Mouse (Mus musculus): ENCODE measurements around the gene Plac1. TPM values are rescaled to one million over a fixed set of nuclear protein-coding genes. Genes with fewer than 3 reads are reported as not detected.

Plac1 gene
- polyA plus RNA-seq, 1 experiment from 2014 or later = 4.6 TPM

DNA sequence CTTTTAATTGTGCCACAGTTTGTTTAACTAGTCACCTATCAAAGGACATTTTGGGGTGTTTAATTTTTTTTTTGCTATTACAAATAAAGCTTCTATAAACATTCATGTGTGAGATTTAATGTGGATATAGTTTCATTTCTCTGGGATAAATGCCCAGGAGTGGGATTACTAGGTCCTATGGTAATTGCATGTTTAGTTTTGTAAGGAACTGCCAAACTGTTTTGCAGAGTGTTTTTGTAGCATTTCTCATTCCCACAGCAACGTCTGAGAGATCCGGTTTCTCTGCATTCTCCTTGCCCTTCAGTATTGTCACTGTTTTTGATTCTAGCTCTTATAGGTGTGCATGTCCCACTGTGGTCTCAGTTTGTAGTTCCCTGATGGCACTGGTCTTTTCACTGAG lies 146.5 kb downstream of the Plac1 start:
- no peak overlapping the region for H3K27ac ChIP-seq
- no peak overlapping the region for H3K9ac ChIP-seq
- ATAC-seq = no peak
- no peak overlapping the region for H3K4me2 ChIP-seq (replicated peaks)
- no peaks in the 10 kb centered on the region for H3K27me3 ChIP-seq (replicated peaks)
- H3K4me3 ChIP-seq (replicated peaks) = no peak overlapping the region
- no peaks in the 10 kb centered on the region for H3K9me3 ChIP-seq
- H3K4me1 ChIP-seq (replicated peaks) = no peaks in the 10 kb centered on the region
- WGBS = 57% methylated on average over 2 of the region's 2 CpGs
- no peaks in the 10 kb centered on the region for H3K36me3 ChIP-seq

GRCm38 (mm10) chrX:53088663-53089292 lies 151.1 kb downstream of the Plac1 start:
- Histone ChIP-seq H3K9ac (no peak overlapping the region), H3K27ac (no peak overlapping the region), H3K9me3 (no peaks in the 10 kb centered on the region), H3K36me3 (no peaks in the 10 kb centered on the region), H3K4me3 (replicated peaks) (no peak overlapping the region), H3K4me2 (replicated peaks) (no peak overlapping the region), H3K4me1 (replicated peaks) (no peaks in the 10 kb centered on the region), H3K27me3 (replicated peaks) (no peaks in the 10 kb centered on the region)
- WGBS = 63% methylated on average over 5 of the region's 5 CpGs
- no peak for ATAC-seq

DNA sequence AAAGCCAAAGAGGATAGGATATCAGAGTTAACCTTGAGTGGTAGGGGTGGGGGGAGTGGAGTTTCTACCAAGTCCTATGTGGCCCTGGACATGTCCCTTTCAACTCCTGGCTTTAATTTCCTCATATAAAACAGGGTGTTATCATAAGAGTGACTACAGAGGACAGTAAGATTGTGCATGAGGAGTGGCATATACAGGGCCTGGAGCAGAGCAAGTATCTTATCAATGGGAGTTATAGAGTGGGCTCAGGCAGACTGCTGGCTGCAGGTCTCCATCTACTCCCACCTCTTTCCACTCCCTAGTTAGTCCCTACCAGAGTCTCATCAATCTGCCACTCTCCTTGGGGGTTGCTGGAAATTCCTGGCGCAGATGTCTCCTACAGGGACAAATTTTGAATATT lies 152.7 kb downstream of the Plac1 start:
- H3K36me3 ChIP-seq = no peaks in the 10 kb centered on the region

DNA sequence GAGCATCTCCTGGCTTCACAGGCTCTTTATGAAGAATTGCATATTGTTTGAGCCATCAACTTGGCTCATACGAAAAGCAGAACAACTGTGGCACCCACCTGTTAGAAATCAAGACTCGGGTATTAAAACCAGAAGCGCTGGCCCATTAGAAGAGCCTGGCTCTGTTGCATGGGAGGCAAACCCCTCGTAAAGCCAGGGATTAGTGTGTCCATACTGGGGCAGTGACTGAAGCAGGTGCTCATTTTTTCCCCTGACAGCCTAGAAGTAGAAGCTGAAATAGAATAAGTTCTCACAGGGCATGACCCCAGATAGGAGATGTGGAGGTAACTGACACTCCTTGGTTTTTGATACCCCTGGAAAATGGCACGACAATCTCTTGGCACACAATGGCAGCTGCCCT lies 154.4 kb downstream of the Plac1 start:
- H3K4me3 ChIP-seq (replicated peaks) = no peak overlapping the region
- H3K4me2 ChIP-seq (replicated peaks) = no peak overlapping the region
- no peak overlapping the region for H3K27ac ChIP-seq
- H3K27me3 ChIP-seq (replicated peaks) = no peaks in the 10 kb centered on the region
- 70% methylated on average over 5 of the region's 5 CpGs for WGBS
- no peak overlapping the region for H3K9ac ChIP-seq
- no peaks in the 10 kb centered on the region for H3K4me1 ChIP-seq (replicated peaks)
- H3K9me3 ChIP-seq = no peaks in the 10 kb centered on the region
- no peaks in the 10 kb centered on the region for H3K36me3 ChIP-seq
- ATAC-seq = no peak

More for the DNA sequence above, 152.7 kb downstream of the Plac1 start:
- no peak overlapping the region for H3K9ac ChIP-seq
- H3K27me3 ChIP-seq (replicated peaks) = no peaks in the 10 kb centered on the region
- no peaks in the 10 kb centered on the region for H3K4me1 ChIP-seq (replicated peaks)
- no peak overlapping the region for H3K4me2 ChIP-seq (replicated peaks)
- H3K9me3 ChIP-seq = no peaks in the 10 kb centered on the region
- H3K27ac ChIP-seq = no peak overlapping the region
- H3K4me3 ChIP-seq (replicated peaks) = no peak overlapping the region
- ATAC-seq = no peak
- 77% methylated on average over 1 of the region's 1 CpGs for WGBS

DNA sequence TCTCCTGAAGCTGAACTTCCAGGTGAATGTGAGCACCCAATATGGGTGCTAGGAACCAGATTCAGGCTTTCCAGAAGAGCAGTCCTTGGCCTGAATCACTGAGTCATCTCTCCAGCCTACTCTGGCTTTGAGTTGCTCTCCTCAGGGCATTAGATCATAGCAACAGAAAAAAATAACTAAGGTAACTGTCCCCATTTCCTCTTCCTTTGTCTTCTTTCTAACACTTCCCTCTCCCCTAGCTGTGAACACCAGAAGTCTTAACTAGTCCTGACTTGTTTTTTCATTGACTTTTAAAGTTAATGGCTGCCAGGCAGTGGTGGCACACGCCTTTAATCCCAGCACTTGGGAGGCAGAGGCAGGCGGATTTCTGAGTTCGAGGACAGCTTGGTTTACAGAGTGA lies 175.5 kb downstream of the Plac1 start:
- H3K9ac ChIP-seq = no peak overlapping the region
- H3K36me3 ChIP-seq = no peaks in the 10 kb centered on the region
- H3K4me2 ChIP-seq (replicated peaks) = no peak overlapping the region
- ATAC-seq = no peak
- H3K27ac ChIP-seq = no peak overlapping the region
- no peaks in the 10 kb centered on the region for H3K27me3 ChIP-seq (replicated peaks)
- no peaks in the 10 kb centered on the region for H3K9me3 ChIP-seq
- H3K4me1 ChIP-seq (replicated peaks) = no peaks in the 10 kb centered on the region
- no peak overlapping the region for H3K4me3 ChIP-seq (replicated peaks)
- 85% methylated on average over 3 of the region's 3 CpGs for WGBS

- Histone ChIP-seq H3K4me3 (replicated peaks) (no peak overlapping the region), H3K4me2 (replicated peaks) (peak overlapping the region; percentile 62; the same call in 1 of the 2 replicates), H3K27ac (no peak overlapping the region), H3K4me1 (replicated peaks) (no peaks in the 10 kb centered on the region), H3K9me3 (no peaks in the 10 kb centered on the region), H3K36me3 (no peaks in the 10 kb centered on the region), H3K9ac (no peak overlapping the region), H3K27me3 (replicated peaks) (0 out of 2 replicates have a peak, but pooled peaks cover 2% of the 10 kb centered on the region)
- no peak for ATAC-seq
- WGBS = 33% methylated on average over 11 of the region's 11 CpGs
Observed at GRCm38 (mm10) chrX:53059426-53060007, 180.4 kb downstream of the Plac1 start.

DNA sequence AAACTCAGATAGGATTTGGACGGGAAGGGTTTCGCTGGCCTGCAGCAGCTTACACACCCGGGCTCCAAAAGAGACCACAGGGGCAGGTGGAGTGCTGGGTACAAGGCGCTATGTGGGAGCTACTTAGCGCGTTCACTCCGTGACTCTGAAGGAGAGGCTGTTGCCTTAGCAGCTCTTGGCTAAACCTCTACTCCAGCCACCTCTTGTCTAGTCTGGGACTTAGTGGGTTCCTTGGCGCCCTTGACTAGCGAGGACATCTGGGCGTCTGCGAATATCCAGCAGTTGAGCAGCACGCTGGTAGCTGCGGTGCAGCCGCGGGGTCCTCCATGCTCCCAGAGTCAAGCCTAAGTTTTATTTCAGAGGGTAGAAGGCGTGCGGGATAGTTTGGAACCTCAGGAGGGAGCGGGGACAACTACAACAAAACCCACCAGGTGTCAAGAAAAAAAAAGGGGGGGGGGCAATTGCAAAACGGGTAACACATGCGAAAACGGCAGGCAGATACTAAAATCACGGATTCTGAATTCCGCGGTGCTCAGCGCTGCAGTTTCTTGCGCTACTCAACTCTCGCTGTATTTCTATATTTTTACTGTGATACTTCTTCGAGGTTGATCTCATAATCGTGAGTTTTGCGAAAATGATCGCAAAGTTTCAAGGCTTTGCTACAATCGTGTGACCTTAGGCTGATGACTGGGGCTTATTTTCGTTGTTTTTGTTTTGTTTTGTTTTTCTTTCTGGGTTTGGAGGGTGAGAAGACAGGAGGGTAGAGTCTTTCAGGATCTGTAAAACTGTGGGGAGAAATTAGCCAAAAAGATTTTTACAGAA lies 181.2 kb downstream of the Plac1 start:
- Histone ChIP-seq H3K9ac (no peak overlapping the region), H3K9me3 (no peaks in the 10 kb centered on the region), H3K4me3 (replicated peaks) (peak overlapping the region; percentile 19), H3K4me1 (replicated peaks) (0 out of 2 replicates have a peak, but pooled peaks cover 2% of the 10 kb centered on the region), H3K27ac (0 out of 2 replicates have a peak overlapping the region, but pooled peaks have one; percentile 27), H3K36me3 (no peaks in the 10 kb centered on the region), H3K27me3 (replicated peaks) (0 out of 2 replicates have a peak, but pooled peaks cover 2% of the 10 kb centered on the region), H3K4me2 (replicated peaks) (peak overlapping the region; percentile 62)
- ATAC-seq = no peak
- 19% methylated on average over 33 of the region's 33 CpGs for WGBS

- 0 out of 2 replicates have a peak, but pooled peaks cover 2% of the 10 kb centered on the region for H3K27me3 ChIP-seq (replicated peaks)
- peak overlapping the region; percentile 55 for H3K4me3 ChIP-seq (replicated peaks)
- no peak for ATAC-seq
- 0 out of 2 replicates have a peak, but pooled peaks cover 2% of the 10 kb centered on the region for H3K4me1 ChIP-seq (replicated peaks)
- 36% methylated on average over 6 of the region's 6 CpGs for WGBS
- no peaks in the 10 kb centered on the region for H3K9me3 ChIP-seq
- H3K9ac ChIP-seq = no peak overlapping the region
- H3K27ac ChIP-seq = peak overlapping the region; percentile 73
- H3K36me3 ChIP-seq = no peaks in the 10 kb centered on the region
- H3K4me2 ChIP-seq (replicated peaks) = peak overlapping the region; percentile 62
Observed at GRCm38 (mm10) chrX:53057760-53058090, 182.2 kb downstream of the Plac1 start.

GRCm38 (mm10) chrX:53057054-53057759 lies 182.7 kb downstream of the Plac1 start:
- H3K27ac ChIP-seq = peak overlapping the region; percentile 91
- no peaks in the 10 kb centered on the region for H3K9me3 ChIP-seq
- peak; percentile 93 for ATAC-seq
- peak overlapping the region; percentile 62 for H3K4me2 ChIP-seq (replicated peaks)
- H3K4me3 ChIP-seq (replicated peaks) = peak overlapping the region; percentile 55
- H3K36me3 ChIP-seq = no peaks in the 10 kb centered on the region
- peak overlapping the region; percentile 60 for H3K9ac ChIP-seq
- WGBS = 16% methylated on average over 31 of the region's 42 CpGs
- H3K27me3 ChIP-seq (replicated peaks) = 0 out of 2 replicates have a peak, but pooled peaks cover 2% of the 10 kb centered on the region
- 0 out of 2 replicates have a peak, but pooled peaks cover 2% of the 10 kb centered on the region for H3K4me1 ChIP-seq (replicated peaks)

DNA sequence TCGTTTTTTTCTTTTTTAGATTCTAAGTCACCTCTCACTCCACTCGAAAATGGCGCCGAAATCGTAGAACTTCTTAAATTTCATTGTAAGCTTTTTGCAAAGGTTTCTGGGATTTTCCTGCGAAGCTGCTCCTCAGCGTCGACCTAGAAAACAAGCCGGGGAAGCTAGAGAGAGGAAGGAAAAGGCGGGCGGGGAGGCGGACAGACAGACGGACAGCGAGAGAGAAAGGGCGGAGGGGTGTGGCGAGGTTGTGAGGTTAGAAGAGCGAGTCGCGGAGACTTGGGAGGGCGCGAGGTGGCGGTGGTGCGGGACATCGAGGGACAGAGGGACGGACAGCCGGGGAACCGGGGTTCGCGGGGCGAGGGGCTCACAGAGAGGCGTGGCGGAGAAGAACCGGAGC lies 183.3 kb downstream of the Plac1 start:
- 0 out of 2 replicates have a peak, but pooled peaks cover 2% of the 10 kb centered on the region for H3K27me3 ChIP-seq (replicated peaks)
- peak overlapping the region; percentile 55 for H3K4me3 ChIP-seq (replicated peaks)
- peak overlapping the region; percentile 62 for H3K4me2 ChIP-seq (replicated peaks)
- peak overlapping the region; percentile 91 for H3K27ac ChIP-seq
- no peaks in the 10 kb centered on the region for H3K9me3 ChIP-seq
- H3K4me1 ChIP-seq (replicated peaks) = 0 out of 2 replicates have a peak, but pooled peaks cover 2% of the 10 kb centered on the region
- H3K9ac ChIP-seq = peak overlapping the region; percentile 60
- WGBS = 9% methylated on average over 31 of the region's 33 CpGs
- peak; percentile 51 for ATAC-seq
- H3K36me3 ChIP-seq = no peaks in the 10 kb centered on the region

- 0 out of 2 replicates have a peak, but pooled peaks cover 2% of the 10 kb centered on the region for H3K27me3 ChIP-seq (replicated peaks)
- peak overlapping the region; percentile 55 for H3K4me3 ChIP-seq (replicated peaks)
- H3K9ac ChIP-seq = no peak overlapping the region; the same call in 1 of the 2 replicates
- ATAC-seq = no peak
- H3K27ac ChIP-seq = no peak overlapping the region
- H3K9me3 ChIP-seq = no peaks in the 10 kb centered on the region
- no peaks in the 10 kb centered on the region for H3K36me3 ChIP-seq
- 16% methylated on average over 9 of the region's 9 CpGs for WGBS
- H3K4me1 ChIP-seq (replicated peaks) = 0 out of 2 replicates have a peak, but pooled peaks cover 2% of the 10 kb centered on the region
- peak overlapping the region; percentile 62 for H3K4me2 ChIP-seq (replicated peaks)
Observed at GRCm38 (mm10) chrX:53055771-53056170, 184.1 kb downstream of the Plac1 start.

Data from intestine, embryonic 15.5 days (tissue).